Mouse (Mus musculus): ENCODE results near the gene Amigo3. TPM values are rescaled to one million over a fixed set of nuclear protein-coding genes. Genes with fewer than 3 reads are reported as not detected.

The Amigo3 gene
- polyA plus RNA-seq, 1 experiment: 1.3 TPM

DNA sequence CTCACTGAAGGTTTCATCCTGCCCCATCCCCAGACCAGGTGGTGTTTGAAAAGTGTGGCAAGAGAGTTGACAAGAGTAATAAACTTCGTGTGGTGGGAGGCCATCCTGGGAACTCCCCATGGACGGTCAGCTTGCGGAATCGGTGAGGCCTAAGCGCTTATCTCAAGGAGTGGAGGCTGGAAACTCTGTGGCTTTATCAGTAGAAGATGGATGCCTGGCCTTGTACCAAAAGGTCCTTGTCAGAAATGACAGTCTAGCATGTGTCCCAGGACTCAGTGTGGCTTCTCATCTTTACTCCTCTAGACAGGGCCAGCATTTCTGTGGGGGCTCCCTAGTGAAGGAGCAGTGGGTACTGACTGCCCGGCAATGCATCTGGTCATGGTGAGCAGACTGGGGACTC is 30.6 kb downstream of the Amigo3 start:
- Histone ChIP-seq H3K27me3 (ENCODE audit: control insufficient read depth, insufficient read depth, low read length) (no peaks in the 10 kb centered on the region), H3K4me3 (ENCODE audit: control insufficient read depth, low read depth, low read length) (no peak overlapping the region), H3K4me1 (ENCODE audit: control insufficient read depth, insufficient read depth, low read length) (peaks cover 15% of the 10 kb centered on the region), H3K36me3 (ENCODE audit: control insufficient read depth, insufficient read depth, low read length) (no peaks in the 10 kb centered on the region), H3K27ac (ENCODE audit: control insufficient read depth, insufficient read depth, low read depth, low read length) (no peak overlapping the region)
- TF ChIP-seq POLR2A (IDR thresholded peaks at IDR 0.05; ENCODE audit: control insufficient read depth, low read depth, low read length) (no peak), CTCF (IDR thresholded peaks at IDR 0.05; ENCODE audit: control insufficient read depth, insufficient read depth, insufficient replicate concordance, low read depth, low read length) (no peak)

DNA sequence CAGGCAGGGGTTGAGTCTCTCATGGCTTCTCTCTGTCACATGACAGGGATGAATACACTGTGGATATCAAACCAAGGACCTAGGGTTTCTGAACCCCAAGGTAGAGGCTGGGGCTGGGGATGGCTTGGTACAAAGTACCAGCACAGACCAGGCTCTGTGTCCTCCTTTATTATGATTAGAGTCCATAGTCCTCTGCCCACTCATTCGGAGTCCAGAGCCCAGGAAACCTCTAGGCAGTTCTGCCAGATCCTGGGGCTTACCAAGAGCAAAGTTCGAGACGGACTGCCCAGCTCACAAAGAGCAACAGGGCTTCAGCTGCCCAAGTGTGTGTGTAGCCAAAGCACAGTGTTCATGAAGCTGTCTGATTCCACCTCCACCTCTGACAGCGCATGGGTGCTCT is 32.3 kb downstream of the Amigo3 start:
- H3K36me3 ChIP-seq (ENCODE audit: control insufficient read depth, insufficient read depth, low read length): no peaks in the 10 kb centered on the region
- TF ChIP-seq POLR2A (IDR thresholded peaks at IDR 0.05; ENCODE audit: control insufficient read depth, low read depth, low read length): no peak
- TF ChIP-seq CTCF (IDR thresholded peaks at IDR 0.05; ENCODE audit: control insufficient read depth, insufficient read depth, insufficient replicate concordance, low read depth, low read length): no peak

DNA sequence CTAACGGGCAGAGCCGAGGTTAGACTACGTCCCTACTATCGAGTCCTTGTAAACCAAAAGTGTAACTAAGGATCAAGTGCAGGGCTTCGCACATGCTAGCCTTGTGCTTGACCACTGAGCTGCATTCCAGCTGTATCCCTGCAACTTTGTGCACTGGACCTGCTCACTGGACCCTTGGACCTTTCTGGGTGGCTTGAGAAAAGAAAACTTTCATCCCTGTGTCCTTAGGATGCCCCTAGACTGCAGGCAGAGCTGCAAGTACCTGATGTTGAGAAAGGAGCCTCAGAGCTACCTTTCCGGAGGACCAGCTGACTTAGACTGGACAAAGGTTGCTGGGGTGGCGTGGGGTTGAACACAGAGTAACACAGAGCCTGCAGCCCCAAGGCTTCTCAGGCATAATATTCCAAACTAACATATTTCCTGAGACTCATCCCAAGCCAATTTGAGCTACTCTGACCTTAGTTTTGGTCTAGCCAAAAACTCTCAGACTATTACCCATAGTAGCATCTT is 37.7 kb downstream of the Amigo3 start:
- peaks cover 17% of the 10 kb centered on the region for H3K4me1 ChIP-seq (ENCODE audit: control insufficient read depth, insufficient read depth, low read length)
- no peaks in the 10 kb centered on the region for H3K36me3 ChIP-seq (ENCODE audit: control insufficient read depth, insufficient read depth, low read length)
- no peak overlapping the region for H3K27ac ChIP-seq (ENCODE audit: control insufficient read depth, insufficient read depth, low read depth, low read length)
- TF ChIP-seq POLR2A (IDR thresholded peaks at IDR 0.05; ENCODE audit: control insufficient read depth, low read depth, low read length): no peak
- no peak for TF ChIP-seq CTCF (IDR thresholded peaks at IDR 0.05; ENCODE audit: control insufficient read depth, insufficient read depth, insufficient replicate concordance, low read depth, low read length)
- H3K4me3 ChIP-seq (ENCODE audit: control insufficient read depth, low read depth, low read length): no peak overlapping the region
- no peaks in the 10 kb centered on the region for H3K27me3 ChIP-seq (ENCODE audit: control insufficient read depth, insufficient read depth, low read length)

More for the DNA sequence above, 32.3 kb downstream of the Amigo3 start:
- Histone ChIP-seq H3K27ac (ENCODE audit: control insufficient read depth, insufficient read depth, low read depth, low read length) (no peak overlapping the region), H3K4me3 (ENCODE audit: control insufficient read depth, low read depth, low read length) (no peak overlapping the region), H3K27me3 (ENCODE audit: control insufficient read depth, insufficient read depth, low read length) (no peaks in the 10 kb centered on the region), H3K4me1 (ENCODE audit: control insufficient read depth, insufficient read depth, low read length) (peaks cover 8% of the 10 kb centered on the region)

DNA sequence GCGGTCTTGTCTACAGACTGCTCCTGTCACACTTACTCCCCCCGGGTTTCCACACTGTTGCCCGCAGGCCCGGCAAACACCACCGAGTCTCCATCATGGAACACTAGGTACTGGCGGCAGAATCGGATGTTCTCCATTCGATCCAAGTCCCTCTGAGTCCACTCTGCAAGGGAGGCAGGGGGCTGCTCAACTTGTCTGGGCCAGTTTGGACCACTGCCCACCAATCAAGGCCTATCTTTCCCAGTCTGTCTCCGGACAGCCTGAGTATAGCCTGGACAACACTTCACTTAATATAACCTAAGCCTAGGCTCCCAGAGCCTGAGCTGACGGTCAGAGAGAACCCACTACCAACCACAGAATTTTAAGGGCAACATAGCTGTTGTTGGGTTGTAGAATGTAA is 40.6 kb downstream of the Amigo3 start:
- TF ChIP-seq CTCF (IDR thresholded peaks at IDR 0.05; ENCODE audit: control insufficient read depth, insufficient read depth, insufficient replicate concordance, low read depth, low read length): no peak
- no peak for TF ChIP-seq POLR2A (IDR thresholded peaks at IDR 0.05; ENCODE audit: control insufficient read depth, low read depth, low read length)
- no peak overlapping the region for H3K27ac ChIP-seq (ENCODE audit: control insufficient read depth, insufficient read depth, low read depth, low read length)
- H3K27me3 ChIP-seq (ENCODE audit: control insufficient read depth, insufficient read depth, low read length): no peaks in the 10 kb centered on the region
- no peaks in the 10 kb centered on the region for H3K36me3 ChIP-seq (ENCODE audit: control insufficient read depth, insufficient read depth, low read length)
- peaks cover 17% of the 10 kb centered on the region for H3K4me1 ChIP-seq (ENCODE audit: control insufficient read depth, insufficient read depth, low read length)
- H3K4me3 ChIP-seq (ENCODE audit: control insufficient read depth, low read depth, low read length): no peak overlapping the region

DNA sequence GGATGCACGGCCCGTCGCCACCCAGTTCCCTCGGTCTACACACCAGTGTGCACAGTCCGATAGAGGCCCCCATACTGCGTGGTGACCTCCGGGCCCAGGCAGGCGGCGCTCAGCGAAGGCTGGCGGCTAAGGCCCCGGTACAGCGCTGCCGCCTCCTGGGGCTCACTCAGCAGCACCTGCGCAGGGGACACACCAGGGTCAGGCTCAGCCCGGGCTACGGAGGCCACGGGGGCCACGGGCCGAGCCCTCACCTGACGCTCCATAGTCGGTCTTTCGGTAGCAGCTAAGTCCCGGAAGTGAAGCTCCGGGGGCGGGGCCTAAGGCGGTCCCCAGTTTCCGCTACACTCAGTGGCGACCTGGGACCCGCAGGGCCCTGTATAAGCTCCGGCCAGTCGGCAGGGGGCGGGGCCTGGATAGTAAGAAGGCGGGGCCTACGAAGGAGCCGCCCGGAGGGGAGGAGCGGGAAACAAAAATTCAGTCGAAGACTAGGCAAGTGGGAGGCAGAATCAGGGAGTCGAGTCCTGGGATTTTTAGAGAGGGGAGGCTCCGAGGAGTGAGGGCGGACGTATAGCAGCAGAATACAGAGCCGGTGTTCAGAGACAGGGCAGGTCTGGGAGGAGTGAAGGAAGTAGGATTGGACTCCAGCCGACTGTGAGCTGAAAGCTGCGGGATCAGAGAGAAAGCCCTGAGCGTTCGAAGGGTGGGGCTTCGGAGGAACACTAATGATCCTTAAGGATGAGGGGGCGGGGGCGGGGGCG is 41.4 kb downstream of the Amigo3 start, which contains the start of gene Apeh:
TSS of gene Apeh (minus strand) at position 423 of the 758 bp plus-strand sequence.
- TF ChIP-seq POLR2A (IDR thresholded peaks at IDR 0.05; ENCODE audit: control insufficient read depth, low read depth, low read length): no peak
- H3K27ac ChIP-seq (ENCODE audit: control insufficient read depth, insufficient read depth, low read depth, low read length): peak within 1 kb of the TSS; percentile 65
- H3K36me3 ChIP-seq (ENCODE audit: control insufficient read depth, insufficient read depth, low read length): no peaks in the 10 kb centered on the region
- H3K27me3 ChIP-seq (ENCODE audit: control insufficient read depth, insufficient read depth, low read length): no peaks in the 10 kb centered on the region
- H3K4me1 ChIP-seq (ENCODE audit: control insufficient read depth, insufficient read depth, low read length): peaks cover 17% of the 10 kb centered on the region
- H3K4me3 ChIP-seq (ENCODE audit: control insufficient read depth, low read depth, low read length): peak within 1 kb of the TSS; percentile 91

DNA sequence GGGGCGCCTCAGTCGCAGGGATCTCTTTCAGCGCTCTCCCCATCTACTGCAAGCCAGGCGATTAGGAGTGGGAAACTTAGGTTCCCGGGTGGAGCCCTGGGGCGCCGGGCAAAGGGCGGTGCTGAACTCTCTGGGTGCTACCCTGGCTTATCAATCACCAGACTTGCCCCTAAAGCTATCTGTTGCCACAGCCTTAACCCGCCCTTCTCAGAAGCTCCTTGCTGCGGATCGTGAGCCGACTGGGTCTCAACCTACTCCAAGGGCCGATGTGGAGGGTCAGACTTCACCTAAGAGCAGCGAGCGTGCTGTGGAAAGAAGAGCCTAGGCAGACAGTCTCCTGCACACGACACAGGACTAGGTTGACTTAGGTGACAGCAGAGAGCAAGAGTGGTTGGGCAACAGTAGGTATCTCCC is 42.0 kb downstream of the Amigo3 start:
- H3K27ac ChIP-seq (ENCODE audit: control insufficient read depth, insufficient read depth, low read depth, low read length): peak overlapping the region; percentile 65; the same call in 1 of the 2 replicates
- TF ChIP-seq POLR2A (IDR thresholded peaks at IDR 0.05; ENCODE audit: control insufficient read depth, low read depth, low read length) (no peak), CTCF (IDR thresholded peaks at IDR 0.05; ENCODE audit: control insufficient read depth, insufficient read depth, insufficient replicate concordance, low read depth, low read length) (no peak)
- H3K4me3 ChIP-seq (ENCODE audit: control insufficient read depth, low read depth, low read length): peak overlapping the region; percentile 91
- no peaks in the 10 kb centered on the region for H3K36me3 ChIP-seq (ENCODE audit: control insufficient read depth, insufficient read depth, low read length)
- peaks cover 17% of the 10 kb centered on the region for H3K4me1 ChIP-seq (ENCODE audit: control insufficient read depth, insufficient read depth, low read length)
- H3K27me3 ChIP-seq (ENCODE audit: control insufficient read depth, insufficient read depth, low read length): no peaks in the 10 kb centered on the region

DNA sequence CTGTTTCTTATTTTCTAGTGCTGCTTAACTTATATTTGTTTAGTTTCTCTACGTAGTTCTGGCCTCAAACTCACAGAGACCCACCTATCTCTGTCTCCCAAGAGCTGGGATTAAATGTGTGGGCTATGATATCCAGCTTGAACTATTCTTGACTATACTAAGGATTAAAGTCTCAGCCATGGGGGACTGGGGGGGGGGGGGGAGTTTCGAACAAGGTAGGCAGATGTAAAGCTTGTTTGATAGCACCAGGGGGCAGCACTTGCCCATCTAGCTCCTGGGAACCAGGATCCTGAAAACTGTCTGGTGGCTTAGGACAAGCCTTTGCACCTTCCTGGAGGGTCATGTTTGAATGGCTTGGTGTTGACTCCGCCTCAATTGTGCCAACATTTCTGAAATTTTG is 42.6 kb downstream of the Amigo3 start:
- peaks cover 17% of the 10 kb centered on the region for H3K4me1 ChIP-seq (ENCODE audit: control insufficient read depth, insufficient read depth, low read length)
- H3K36me3 ChIP-seq (ENCODE audit: control insufficient read depth, insufficient read depth, low read length): no peaks in the 10 kb centered on the region
- no peaks in the 10 kb centered on the region for H3K27me3 ChIP-seq (ENCODE audit: control insufficient read depth, insufficient read depth, low read length)
- no peak overlapping the region for H3K4me3 ChIP-seq (ENCODE audit: control insufficient read depth, low read depth, low read length)
- TF ChIP-seq CTCF (IDR thresholded peaks at IDR 0.05; ENCODE audit: control insufficient read depth, insufficient read depth, insufficient replicate concordance, low read depth, low read length) (peak; percentile 59; the same call in 1 of the 2 replicates), POLR2A (IDR thresholded peaks at IDR 0.05; ENCODE audit: control insufficient read depth, low read depth, low read length) (no peak)
- H3K27ac ChIP-seq (ENCODE audit: control insufficient read depth, insufficient read depth, low read depth, low read length): no peak overlapping the region
